20 mouse cellular contexts compared by ENCODE assay signal in genomic region chr14:75410392-75410791, GRCm38 (mm10). TPM values are rescaled to one million over a fixed set of nuclear protein-coding genes. Genes with fewer than 3 reads are reported as not detected.
"Had no signal": no experiment of that assay in that cellular context is flagged by ENCODE, and none has a peak within 500 bp of the region (broad histone marks: within the 10 kb centered on the region; RNA-seq: fewer than 3 reads in every experiment).

No protein-coding gene starts in this region.

- H3K27ac ChIP-seq: intestine, embryonic 15.5 days; limb, embryonic 12.5 days; limb, embryonic 15.5 days; liver, embryonic 14.5 days; macrophage; neural tube, embryonic 12.5 days; neural tube, embryonic 15.5 days; stomach, postnatal 0 days had no signal

- H3K9ac ChIP-seq: intestine, embryonic 15.5 days; limb, embryonic 12.5 days; limb, embryonic 15.5 days; liver, embryonic 14.5 days; liver, postnatal 0 days; lung, embryonic 14.5 days; neural tube, embryonic 12.5 days; neural tube, embryonic 15.5 days had no signal

- ATAC-seq: intestine, embryonic 15.5 days; liver, postnatal 0 days; lung, postnatal 0 days had no signal

- H3K9me3 ChIP-seq: intestine, embryonic 15.5 days; limb, embryonic 12.5 days; limb, embryonic 15.5 days; neural tube, embryonic 12.5 days; neural tube, embryonic 15.5 days had no signal

- H3K4me1 ChIP-seq: intestine, embryonic 15.5 days; limb, embryonic 12.5 days; limb, embryonic 15.5 days; neural tube, embryonic 12.5 days had no signal

- H3K4me3 ChIP-seq: intestine, embryonic 15.5 days; limb, embryonic 12.5 days; limb, embryonic 15.5 days; neural tube, embryonic 12.5 days; neural tube, embryonic 15.5 days had no signal

- H3K27me3 ChIP-seq: intestine, embryonic 15.5 days; limb, embryonic 12.5 days; limb, embryonic 15.5 days; neural tube, embryonic 12.5 days; neural tube, embryonic 15.5 days had no signal

- H3K4me2 ChIP-seq: intestine, embryonic 15.5 days; limb, embryonic 12.5 days; limb, embryonic 15.5 days; liver, embryonic 11.5 days; lung, embryonic 14.5 days; neural tube, embryonic 12.5 days; neural tube, embryonic 15.5 days had no signal

- H3K36me3 ChIP-seq: intestine, embryonic 15.5 days; limb, embryonic 12.5 days; limb, embryonic 15.5 days; neural tube, embryonic 12.5 days; neural tube, embryonic 15.5 days had no signal

- DNase-seq: kidney, adult 11 months; kidney, postnatal 36 days; left cerebral cortex, postnatal 4 days; liver, postnatal 0 days; right cerebral cortex, postnatal 14 days; right cerebral cortex, postnatal 4 days; thymus, adult 2 months; thymus, postnatal 14 days; thymus, postnatal 4 days had no signal

RNA-seq across cellular contexts. Expression of gene Siah3, which starts 45.4 kb away (rescaled TPM):
- polyA plus RNA-seq: lung, embryonic 14.5 days; lung, postnatal 0 days; macrophage; stomach, postnatal 0 days had no signal
